Comparison of ENCODE assay signal across 1 mouse cellular context in genomic region chrX:73921285-73921822, GRCm38 (mm10).
TF ChIP-seq lines count a peak whose summit lies in the region.

No protein-coding gene starts in this region.

TF ChIP-seq in CH12.LX, 34 proteins besides CTCF, POLR2A, EP300 and RAD21 (continued from another document):
- TF ChIP-seq CHD2 (IDR thresholded peaks at IDR 0.05; ENCODE audit: low read length) (no peak), JUND (conservative IDR thresholded peaks at IDR 0.05; ENCODE audit: low read depth, low read length) (no peak), ETS1 (conservative IDR thresholded peaks at IDR 0.05; ENCODE audit: low read depth, low read length) (no peak), ZC3H11A (IDR thresholded peaks at IDR 0.05; ENCODE audit: low read depth, low read length) (no peak), USF2 (conservative IDR thresholded peaks at IDR 0.05; ENCODE audit: low read depth, low read length) (no peak)
